Mouse (Mus musculus) stomach, postnatal 0 days (tissue): ENCODE data around the gene Bcl9l. TPM values are rescaled to one million over a fixed set of nuclear protein-coding genes. Genes with fewer than 3 reads are reported as not detected.

ENCODE experiments used
- ATAC-seq: fragments of 200-750 bp; cut with Nextera tagmentation; 2 replicates; pipeline ENCODE4 v1.8.0; 2017; ENCODE audit not compliant: low FRiP score, low TSS enrichment
- DNase-seq: peaks from one replicate; pipeline ENCODE4 v3.0.0-alpha.2; 2016; ENCODE audit warnings: low spot score
- H3K27ac ChIP-seq: fragments of 300-500 bp; sonication (generic); replicated peaks from 2 replicates; pipeline ENCODE4 v1.5.1; 2014; ENCODE audit warnings: mild to moderate bottlenecking, control low read depth
- H3K27me3 ChIP-seq: fragments of 300-500 bp; sonication (generic); 2 replicates; pipeline ENCODE4 v1.6.1; 2014; ENCODE audit warnings: low read length; ENCODE audit not compliant: control insufficient read depth, insufficient read depth
- H3K36me3 ChIP-seq: fragments of 300-500 bp; sonication (generic); 2 replicates; pipeline ENCODE4 v1.6.1; 2014; ENCODE audit warnings: low read length, mixed read lengths; ENCODE audit not compliant: control insufficient read depth, insufficient read depth
- H3K4me1 ChIP-seq: fragments of 300-500 bp; sonication (generic); replicated peaks from 2 replicates; pipeline ENCODE4 v1.6.1; 2014; ENCODE audit warnings: antibody characterized with exemption; ENCODE audit not compliant: control insufficient read depth, insufficient read depth
- H3K4me2 ChIP-seq: fragments of 300-500 bp; sonication (generic); replicated peaks from 2 replicates; pipeline ENCODE4 v1.6.1; 2014; ENCODE audit warnings: low read depth, mild to moderate bottlenecking, control low read depth, moderate library complexity
- H3K4me3 ChIP-seq: fragments of 300-500 bp; sonication (generic); 2 replicates; pipeline ENCODE4 v1.5.1; 2014; ENCODE audit warnings: low read depth, low read length, control low read depth
- H3K9ac ChIP-seq: fragments of 300-500 bp; sonication (generic); 2 replicates; pipeline ENCODE4 v1.6.1; 2014; ENCODE audit warnings: mild to moderate bottlenecking, low read length, control low read depth, mixed read lengths
- H3K9me3 ChIP-seq: fragments of 300-500 bp; sonication (generic); 2 replicates; pipeline ENCODE4 v1.6.1; 2016; ENCODE audit warnings: low read length; ENCODE audit not compliant: control insufficient read depth
- CTCF ChIP-seq: IDR thresholded peaks from 2 replicates; pipeline ENCODE4 v1.5.1; 2016; ENCODE audit warnings: antibody characterized with exemption, low read depth, mild to moderate bottlenecking, moderate library complexity
- EP300 ChIP-seq: optimal IDR thresholded peaks from 2 replicates; pipeline ENCODE3; 2016; ENCODE audit warnings: antibody characterized with exemption
- WGBS: fragments of 180-500 bp; shearing (Covaris S2); extraction: QIAGEN DNeasy Blood & Tissue Kit; methylation state at CpG from one replicate; pipeline ENCODE4 v1.1.7; 2014; 5-methylcytosine and 5-hydroxymethylcytosine counted together
- polyA plus RNA-seq: library from polyadenylated mRNA; unstranded; fragments of >200 nt; fragmentation: Nextera tagmentation; extraction: Ambion mirVana; gene quantifications from 2 replicates; pipeline ENCODE4 v1.2.1, GENCODE M21; 2015

The Bcl9l gene
- polyA plus RNA-seq, 1 experiment from 2014 or later, result 5.2 TPM

- Histone ChIP-seq H3K4me1 (peaks cover 19% of the 10 kb centered on the region), H3K27ac (no peak overlapping the region), H3K9ac (no peak overlapping the region), H3K4me2 (peak overlapping the region; percentile 25; the same call in 1 of the 2 replicates), H3K4me3 (no peak overlapping the region), H3K9me3 (no peaks in the 10 kb centered on the region), H3K36me3 (peaks cover 22% of the 10 kb centered on the region), H3K27me3 (no peaks in the 10 kb centered on the region)
- DNase-seq, result peak; percentile 88
- ATAC-seq, result no peak
- TF ChIP-seq EP300, result no peak
- peak; percentile 98 for TF ChIP-seq CTCF
- WGBS, result 5% methylated on average over 4 of the region's 4 CpGs
These were observed 19.4 kb downstream of the Bcl9l start for GRCm38 (mm10) chr9:44502006-44502405.

DNA sequence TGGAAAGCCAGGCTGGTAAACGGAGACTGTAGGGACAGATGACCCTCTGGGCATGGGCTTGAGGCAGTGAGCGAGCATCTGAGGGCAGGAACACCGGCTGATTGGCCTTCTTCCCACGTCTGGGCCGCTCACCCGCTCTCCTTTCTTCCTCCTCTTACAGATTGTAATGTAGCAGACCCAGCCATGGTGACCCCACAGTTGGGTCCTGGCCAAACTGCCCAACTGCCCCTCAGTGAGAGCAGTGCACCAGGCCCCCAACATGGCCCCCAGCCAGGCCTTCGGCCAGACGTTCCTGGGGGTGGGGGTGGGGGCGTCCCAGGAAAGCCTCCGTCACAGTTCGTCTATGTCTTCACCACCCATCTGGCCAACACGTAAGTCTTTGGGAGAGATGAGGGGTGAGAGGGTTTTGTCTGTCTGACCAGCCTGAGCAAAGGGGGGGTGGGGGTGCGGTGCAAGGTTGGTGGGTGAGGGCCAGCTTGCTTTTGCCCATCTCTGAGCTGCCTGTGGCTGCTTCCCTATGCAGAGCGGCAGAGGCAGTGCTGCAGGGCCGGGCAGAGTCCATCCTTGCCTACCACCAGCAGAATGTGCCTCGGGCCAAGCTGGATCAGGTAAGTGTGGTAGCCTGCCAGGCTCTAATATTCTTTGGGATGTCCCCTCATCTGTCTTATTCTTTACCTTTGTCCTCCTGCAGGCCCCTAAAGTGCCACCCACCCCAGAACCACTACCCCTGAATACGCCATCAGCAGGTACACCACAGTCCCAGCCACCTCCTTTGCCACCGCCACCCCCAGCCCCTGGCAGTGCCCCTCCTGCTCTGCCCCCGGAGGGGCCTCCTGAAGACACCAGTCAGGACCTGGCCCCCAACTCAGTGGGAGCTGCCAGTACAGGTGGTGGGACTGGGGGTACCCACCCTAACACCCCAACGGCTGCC lies 22.5 kb downstream of the Bcl9l start:
- Histone ChIP-seq H3K4me2 (no peak overlapping the region), H3K4me3 (no peak overlapping the region), H3K27me3 (no peaks in the 10 kb centered on the region), H3K9ac (no peak overlapping the region), H3K9me3 (no peaks in the 10 kb centered on the region), H3K4me1 (peaks cover 13% of the 10 kb centered on the region), H3K36me3 (peaks cover 33% of the 10 kb centered on the region), H3K27ac (no peak overlapping the region)
- TF ChIP-seq EP300, result no peak
- no peak for TF ChIP-seq CTCF
- no peak for ATAC-seq
- WGBS, result 62% methylated on average over 20 of the region's 20 CpGs
- no peak for DNase-seq

DNA sequence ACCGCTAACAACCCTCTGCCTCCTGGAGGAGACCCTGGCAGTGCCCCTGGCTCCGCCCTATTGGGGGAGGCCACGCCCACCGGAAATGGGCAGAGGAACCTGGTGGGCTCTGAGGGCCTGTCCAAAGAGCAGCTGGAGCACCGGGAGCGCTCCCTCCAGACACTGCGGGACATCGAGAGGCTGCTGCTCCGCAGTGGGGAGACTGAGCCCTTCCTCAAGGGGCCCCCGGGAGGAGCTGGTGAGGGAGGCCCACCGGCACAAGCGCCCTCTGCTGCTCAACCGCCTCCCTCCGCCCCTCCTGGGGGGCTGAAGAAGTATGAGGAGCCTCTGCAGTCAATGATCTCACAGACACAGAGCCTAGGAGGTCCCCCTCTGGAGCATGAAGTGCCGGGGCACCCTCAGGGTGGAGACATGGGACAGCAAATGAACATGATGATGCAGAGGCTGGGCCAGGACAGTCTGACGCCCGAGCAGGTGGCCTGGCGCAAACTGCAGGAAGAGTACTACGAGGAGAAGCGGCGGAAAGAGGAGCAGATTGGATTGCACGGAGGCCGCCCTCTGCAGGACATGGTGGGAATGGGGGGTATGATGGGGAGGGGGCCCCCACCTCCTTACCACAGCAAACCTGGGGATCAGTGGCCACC lies 23.3 kb downstream of the Bcl9l start:
- no peaks in the 10 kb centered on the region for H3K27me3 ChIP-seq
- DNase-seq, result no peak
- WGBS, result 49% methylated on average over 23 of the region's 23 CpGs

DNA sequence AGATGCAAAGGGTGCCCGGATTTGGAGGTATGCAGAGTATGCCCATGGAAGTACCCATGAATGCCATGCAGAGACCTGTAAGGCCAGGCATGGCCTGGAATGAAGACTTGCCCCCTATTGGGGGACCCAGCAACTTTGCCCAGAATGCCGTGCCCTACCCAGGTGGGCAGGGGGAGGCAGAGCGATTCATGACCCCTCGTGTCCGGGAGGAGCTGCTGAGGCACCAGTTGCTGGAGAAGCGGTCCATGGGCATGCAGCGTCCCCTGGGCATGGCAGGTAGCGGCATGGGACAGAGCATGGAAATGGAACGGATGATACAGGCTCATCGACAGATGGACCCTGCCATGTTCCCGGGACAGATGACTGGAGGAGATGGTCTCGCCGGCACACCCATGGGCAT lies 23.9 kb downstream of the Bcl9l start:
- Histone ChIP-seq H3K27me3 (no peaks in the 10 kb centered on the region), H3K27ac (no peak overlapping the region), H3K36me3 (peaks cover 30% of the 10 kb centered on the region), H3K9ac (no peak overlapping the region), H3K4me2 (no peak overlapping the region), H3K9me3 (no peaks in the 10 kb centered on the region), H3K4me1 (peaks cover 21% of the 10 kb centered on the region), H3K4me3 (no peak overlapping the region)
- WGBS, result 90% methylated on average over 13 of the region's 13 CpGs
- TF ChIP-seq EP300 (no peak), CTCF (no peak)
- DNase-seq, result no peak
- no peak for ATAC-seq

More for the DNA sequence above, 23.3 kb downstream of the Bcl9l start:
- H3K4me1 ChIP-seq, result peaks cover 17% of the 10 kb centered on the region
- ATAC-seq, result no peak
- no peak overlapping the region for H3K4me3 ChIP-seq
- H3K36me3 ChIP-seq, result peaks cover 32% of the 10 kb centered on the region
- no peaks in the 10 kb centered on the region for H3K9me3 ChIP-seq
- no peak overlapping the region for H3K4me2 ChIP-seq
- H3K27ac ChIP-seq, result no peak overlapping the region
- H3K9ac ChIP-seq, result no peak overlapping the region
- peak; percentile 26; the same call in 1 of the 2 replicates for TF ChIP-seq CTCF
- no peak for TF ChIP-seq EP300

- WGBS, result 85% methylated on average over 6 of the region's 6 CpGs
- TF ChIP-seq EP300 (no peak), CTCF (no peak)
- Histone ChIP-seq H3K9me3 (no peaks in the 10 kb centered on the region), H3K4me3 (no peak overlapping the region), H3K4me1 (peaks cover 24% of the 10 kb centered on the region), H3K27me3 (no peaks in the 10 kb centered on the region), H3K27ac (no peak overlapping the region), H3K36me3 (peaks cover 30% of the 10 kb centered on the region), H3K4me2 (no peak overlapping the region), H3K9ac (no peak overlapping the region)
- no peak for ATAC-seq
- DNase-seq, result no peak
These were observed 24.7 kb downstream of the Bcl9l start for GRCm38 (mm10) chr9:44507345-44507744.
